In genomic region chr8:13353155-13353833, GRCm38 (mm10) we compare ENCODE assay signal across 25 mouse cellular contexts. TPM values are rescaled to one million over a fixed set of nuclear protein-coding genes. Genes with fewer than 3 reads are reported as not detected.
DNase-seq lines count a peak whose midpoint lies in the region; ATAC-seq and TF ChIP-seq lines count a peak whose summit lies in the region.
"Had no signal": no experiment of that assay in that cellular context is flagged by ENCODE, and none has a peak within 500 bp of the region (broad histone marks: within the 10 kb centered on the region; RNA-seq: fewer than 3 reads in every experiment).

No protein-coding gene starts in this region.

- 65% methylated on average over 9 of the region's 9 CpGs for WGBS in heart, embryonic 12.5 days
- WGBS in liver, embryonic 15.5 days (ENCODE audit: insufficient replicate concordance) = 24% methylated on average over 9 of the region's 9 CpGs
- 80% methylated on average over 9 of the region's 9 CpGs for WGBS in stomach, postnatal 0 days
- 81% methylated on average over 9 of the region's 9 CpGs for WGBS in midbrain, embryonic 11.5 days

- ATAC-seq in heart, embryonic 12.5 days (ENCODE audit: insufficient number of reproducible peaks, low FRiP score) = no peak
- ATAC-seq in common myeloid progenitor, adult 5-6 weeks (replicated peaks; ENCODE audit: low read depth, poor library complexity, severe bottlenecking) = peak; percentile 53
- peak; percentile 74 for ATAC-seq in liver, embryonic 15.5 days (ENCODE audit: insufficient read depth)
- ATAC-seq in stomach, postnatal 0 days (ENCODE audit: low FRiP score, low TSS enrichment) = no peak
- ATAC-seq in midbrain, embryonic 11.5 days (ENCODE audit: low FRiP score) = no peak
- ATAC-seq: activated CD4-positive, CD25-positive, alpha-beta regulatory T cell, adult 4 months; forebrain, embryonic 13.5 days; intestine, embryonic 15.5 days; Patski had no signal

- H3K4me2 ChIP-seq in heart, embryonic 12.5 days = no peak overlapping the region
- H3K4me2 ChIP-seq in liver, embryonic 15.5 days = peak overlapping the region; percentile 41
- no peak overlapping the region for H3K4me2 ChIP-seq in stomach, postnatal 0 days (replicated peaks; ENCODE audit: low read depth)
- H3K4me2 ChIP-seq in midbrain, embryonic 11.5 days = no peak overlapping the region
- H3K4me2 ChIP-seq: forebrain, embryonic 13.5 days; intestine, embryonic 15.5 days; lung, embryonic 14.5 days; neural tube, embryonic 13.5 days had no signal

- peak overlapping the region; percentile 37 for H3K27ac ChIP-seq in heart, embryonic 12.5 days (ENCODE audit: poor library complexity, severe bottlenecking)
- H3K27ac ChIP-seq in liver, embryonic 15.5 days (replicated peaks) = peak overlapping the region; percentile 63
- H3K27ac ChIP-seq in stomach, postnatal 0 days (replicated peaks) = no peak overlapping the region
- H3K27ac ChIP-seq in midbrain, embryonic 11.5 days (ENCODE audit: low read depth, low read length) = no peak overlapping the region
- H3K27ac ChIP-seq: forebrain, embryonic 13.5 days; hindbrain, embryonic 10.5 days; intestine, embryonic 15.5 days; limb, embryonic 10.5 days; neural tube, embryonic 13.5 days had no signal

- H3K36me3 ChIP-seq in heart, embryonic 12.5 days = peaks cover 97% of the 10 kb centered on the region
- H3K36me3 ChIP-seq in liver, embryonic 15.5 days (replicated peaks) = peaks cover 96% of the 10 kb centered on the region
- H3K36me3 ChIP-seq in stomach, postnatal 0 days (ENCODE audit: control insufficient read depth, insufficient read depth, low read length) = peaks cover 39% of the 10 kb centered on the region
- H3K36me3 ChIP-seq in midbrain, embryonic 11.5 days (ENCODE audit: control insufficient read depth, insufficient read depth, low read length) = peaks cover 34% of the 10 kb centered on the region

- TF ChIP-seq EP300 in stomach, postnatal 0 days (optimal IDR thresholded peaks at IDR 0.05) = no peak

- H3K27me3 ChIP-seq in heart, embryonic 12.5 days (replicated peaks) = no peaks in the 10 kb centered on the region
- H3K27me3 ChIP-seq in liver, embryonic 15.5 days = no peaks in the 10 kb centered on the region
- no peaks in the 10 kb centered on the region for H3K27me3 ChIP-seq in stomach, postnatal 0 days (ENCODE audit: control insufficient read depth, insufficient read depth, low read length)
- H3K27me3 ChIP-seq in midbrain, embryonic 11.5 days (ENCODE audit: control insufficient read depth, insufficient read depth, low read length) = no peaks in the 10 kb centered on the region
- H3K27me3 ChIP-seq: forebrain, embryonic 13.5 days; intestine, embryonic 15.5 days; neural tube, embryonic 13.5 days; Patski had no signal

- H3K4me1 ChIP-seq in heart, embryonic 12.5 days (replicated peaks) = peaks cover 57% of the 10 kb centered on the region
- peaks cover 70% of the 10 kb centered on the region for H3K4me1 ChIP-seq in liver, embryonic 15.5 days (replicated peaks)
- no peaks in the 10 kb centered on the region for H3K4me1 ChIP-seq in stomach, postnatal 0 days (replicated peaks; ENCODE audit: control insufficient read depth, insufficient read depth)
- no peaks in the 10 kb centered on the region for H3K4me1 ChIP-seq in midbrain, embryonic 11.5 days (ENCODE audit: control insufficient read depth, insufficient read depth, low read length)
- H3K4me1 ChIP-seq: forebrain, embryonic 13.5 days; hindbrain, embryonic 10.5 days; limb, embryonic 10.5 days; neural tube, embryonic 13.5 days had no signal

- DNase-seq in heart, adult 9 months (ENCODE audit: low spot score in 2 of 2) = no peak
- DNase-seq in stomach, postnatal 0 days (ENCODE audit: low spot score) = no peak
- DNase-seq in ovary, postnatal 14 days (ENCODE audit: low spot score) = no peak
- DNase-seq in midbrain, embryonic 11.5 days (ENCODE audit: low spot score, missing footprints) = no peak
- DNase-seq: adrenal gland, postnatal 25 days; B cell, adult 2 months; cerebellum, adult 9-11 months; lung, embryonic 14.5 days; lung, postnatal 4 days; right cerebral cortex, postnatal 14 days; thymus, postnatal 36 days had no signal

- no peak for TF ChIP-seq CTCF in stomach, postnatal 0 days (IDR thresholded peaks at IDR 0.05; ENCODE audit: low read depth)

- H3K9me3 ChIP-seq in heart, embryonic 12.5 days (replicated peaks) = no peaks in the 10 kb centered on the region
- no peaks in the 10 kb centered on the region for H3K9me3 ChIP-seq in liver, embryonic 15.5 days (replicated peaks)
- H3K9me3 ChIP-seq in stomach, postnatal 0 days (ENCODE audit: control insufficient read depth, low read length) = no peaks in the 10 kb centered on the region
- no peaks in the 10 kb centered on the region for H3K9me3 ChIP-seq in midbrain, embryonic 11.5 days (ENCODE audit: control insufficient read depth, low read length)
- H3K9me3 ChIP-seq: forebrain, embryonic 13.5 days; hindbrain, embryonic 10.5 days; intestine, embryonic 15.5 days; limb, embryonic 10.5 days; neural tube, embryonic 13.5 days had no signal

- H3K9ac ChIP-seq in heart, embryonic 12.5 days = peak overlapping the region; percentile 29; the same call in 1 of the 2 replicates
- H3K9ac ChIP-seq in liver, embryonic 15.5 days = 0 out of 2 replicates have a peak overlapping the region, but pooled peaks have one; percentile 16
- 0 out of 2 replicates have a peak overlapping the region, but pooled peaks have one; percentile 4 for H3K9ac ChIP-seq in stomach, postnatal 0 days (ENCODE audit: low read length)
- no peak overlapping the region for H3K9ac ChIP-seq in midbrain, embryonic 11.5 days (ENCODE audit: low read length)
- H3K9ac ChIP-seq: forebrain, embryonic 13.5 days; intestine, embryonic 15.5 days; lung, embryonic 14.5 days; neural tube, embryonic 13.5 days had no signal

- no peak overlapping the region for H3K4me3 ChIP-seq in heart, embryonic 12.5 days
- H3K4me3 ChIP-seq in liver, embryonic 15.5 days (replicated peaks) = 0 out of 2 replicates have a peak overlapping the region, but pooled peaks have one; percentile 5
- no peak overlapping the region for H3K4me3 ChIP-seq in stomach, postnatal 0 days (ENCODE audit: low read depth, low read length)
- no peak overlapping the region for H3K4me3 ChIP-seq in midbrain, embryonic 11.5 days (ENCODE audit: low read depth, low read length)
- H3K4me3 ChIP-seq: forebrain, embryonic 13.5 days; hindbrain, embryonic 10.5 days; intestine, embryonic 15.5 days; limb, embryonic 10.5 days; neural tube, embryonic 13.5 days had no signal

RNA-seq across cellular contexts. Expression of gene Tfdp1, which starts 14.7 kb away (rescaled TPM):
- 105 and 114 TPM in 2 replicates for polyA plus RNA-seq in heart, embryonic 12.5 days (2016; fragmentation: Nextera tagmentation; extraction: Ambion mirVana)
- 153 and 186 TPM in 2 replicates for total RNA-seq in common myeloid progenitor, adult 5-6 weeks (2017)
- polyA plus RNA-seq in liver, embryonic 15.5 days (2015; fragmentation: Nextera tagmentation; extraction: Ambion mirVana) = 85.5 and 92.5 TPM in 2 replicates
- polyA plus RNA-seq in stomach, postnatal 0 days (2015; fragmentation: Nextera tagmentation; extraction: Ambion mirVana) = 65.8 and 69.3 TPM in 2 replicates
- 215 and 223 TPM in 2 replicates for polyA plus RNA-seq in midbrain, embryonic 11.5 days (2014; fragmentation: Nextera tagmentation; extraction: Ambion mirVana)

RNA-seq across cellular contexts. Expression of gene Atp4b, which starts 43.3 kb away (rescaled TPM):
- polyA plus RNA-seq in heart, embryonic 12.5 days (2016; fragmentation: Nextera tagmentation; extraction: Ambion mirVana) = 0.36 TPM in 1 of 2 replicates, not detected in the other
- not detected in 2 replicates for total RNA-seq in common myeloid progenitor, adult 5-6 weeks (2017)
- not detected in 2 replicates for polyA plus RNA-seq in liver, embryonic 15.5 days (2015; fragmentation: Nextera tagmentation; extraction: Ambion mirVana)
- polyA plus RNA-seq in stomach, postnatal 0 days (2015; fragmentation: Nextera tagmentation; extraction: Ambion mirVana) = 776 and 950 TPM in 2 replicates
- polyA plus RNA-seq in midbrain, embryonic 11.5 days (2014; fragmentation: Nextera tagmentation; extraction: Ambion mirVana) = 0.14 TPM in 1 of 2 replicates, not detected in the other
- total RNA-seq: adrenal gland, postnatal 25 days had no signal
- polyA plus RNA-seq: activated CD4-positive, CD25-positive, alpha-beta regulatory T cell, adult 4 months; forebrain, embryonic 13.5 days; heart, embryonic 16.5 days; intestine, embryonic 15.5 days; kidney, embryonic 14.5 days; limb, embryonic 10.5 days; lung, embryonic 14.5 days; neural tube, embryonic 13.5 days; Patski had no signal

RNA-seq across cellular contexts. Expression of gene Grk1, which starts 51.6 kb away (rescaled TPM):
- not detected in 2 replicates for polyA plus RNA-seq in heart, embryonic 12.5 days (2016; fragmentation: Nextera tagmentation; extraction: Ambion mirVana)
- total RNA-seq in common myeloid progenitor, adult 5-6 weeks (2017) = not detected in 2 replicates
- polyA plus RNA-seq in liver, embryonic 15.5 days (2015; fragmentation: Nextera tagmentation; extraction: Ambion mirVana) = not detected in 2 replicates
- polyA plus RNA-seq in stomach, postnatal 0 days (2015; fragmentation: Nextera tagmentation; extraction: Ambion mirVana) = 0.02 TPM in 1 of 2 replicates, not detected in the other
- 0.03 and 0.08 TPM in 2 replicates for polyA plus RNA-seq in midbrain, embryonic 11.5 days (2014; fragmentation: Nextera tagmentation; extraction: Ambion mirVana)
- total RNA-seq: adrenal gland, postnatal 25 days had no signal
- polyA plus RNA-seq: activated CD4-positive, CD25-positive, alpha-beta regulatory T cell, adult 4 months; forebrain, embryonic 13.5 days; gonadal fat pad, adult 2 months; hindbrain, embryonic 10.5 days; intestine, embryonic 15.5 days; kidney, embryonic 14.5 days; lung, embryonic 14.5 days; neural tube, embryonic 13.5 days; Patski; stomach, embryonic 16.5 days had no signal

Comparison
In these comparisons a context has a peak if more than half of its experiments do, and no peak if none do; other contexts are left out.
1. ATAC-seq: peak in common myeloid progenitor, adult 5-6 weeks (single experiment) and liver, embryonic 15.5 days (single experiment); none in heart, embryonic 12.5 days (single experiment), stomach, postnatal 0 days (single experiment) and midbrain, embryonic 11.5 days (single experiment).
2. H3K27ac ChIP-seq: peak in heart, embryonic 12.5 days (single experiment) and liver, embryonic 15.5 days (single experiment); none in stomach, postnatal 0 days (single experiment) and midbrain, embryonic 11.5 days (single experiment).
3. RNA of gene Atp4b, which starts 43.3 kb away (polyA plus RNA-seq): 776 to 950 TPM in stomach, postnatal 0 days; 0.14 TPM in midbrain, embryonic 11.5 days, not detected in liver, embryonic 15.5 days and 0.36 TPM in heart, embryonic 12.5 days; every median in the first group is over 100 times any median in the second.